Mouse (Mus musculus): ENCODE measurements around the gene Krtap5-4. TPM values are rescaled to one million over a fixed set of nuclear protein-coding genes. Genes with fewer than 3 reads are reported as not detected.
A peak's percentile ranks its signal among the peaks of the same experiment; 100 is the strongest.
"Not testable (repeated sequence)": the region's sequence is repeated elsewhere in the genome, so short reads cannot be mapped to it uniquely, and the experiment has no call there.

Gene Krtap5-4
- not detected for total RNA-seq (2021)
- long read RNA-seq, experiment 1: 0 reads
- long read RNA-seq, experiment 2: 0 reads

- intact Hi-C loops (cut with DNase I; ENCODE audit: low total_unique reads): no loop called here
- no peak for DNase-seq
Measured at GRCm38 (mm10) chr7:142303249-142303648, at the start of gene Krtap5-4. Gene Krtap5-4 (plus strand): TSS chr7:142303549.

- DNase-seq: peak; percentile 10
- intact Hi-C loops (cut with DNase I; ENCODE audit: low total_unique reads): no loop called here
Measured at GRCm38 (mm10) chr7:142255517-142255916, 47.8 kb upstream of the Krtap5-4 start.

GRCm38 (mm10) chr7:142258254-142258653, 45.1 kb upstream of the Krtap5-4 start, which contains the start of gene Gm2431:
Gene Gm2431 (minus strand): TSS chr7:142258354.
- intact Hi-C loops (cut with DNase I; ENCODE audit: low total_unique reads); DNase-seq: not testable (repeated sequence)

DNA sequence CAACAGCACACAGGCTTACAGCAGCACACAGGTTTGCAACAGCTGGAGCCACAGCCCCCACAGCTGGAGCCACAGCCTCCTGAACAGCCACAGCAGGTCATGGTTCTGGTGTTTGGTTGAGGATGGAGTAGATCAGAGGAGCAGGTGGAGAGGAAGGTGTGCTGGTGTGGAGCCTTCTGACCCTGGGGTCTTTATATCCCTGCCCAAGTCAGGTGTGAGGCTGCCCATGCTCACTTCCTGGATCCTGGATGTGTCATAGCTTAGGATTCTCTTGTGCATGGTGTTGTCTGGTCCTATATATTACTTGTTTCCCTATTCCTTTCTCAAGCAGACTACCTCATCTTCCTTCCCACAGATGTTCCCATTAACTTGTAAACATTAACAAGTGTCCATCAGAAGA, 29.1 kb upstream of the Krtap5-4 start, which contains the start of gene Gm4559:
Gene Gm4559 (minus strand): TSS at position 101 of the 400 bp plus-strand sequence.
- intact Hi-C loops (cut with DNase I; ENCODE audit: low total_unique reads); DNase-seq: not testable (repeated sequence)

DNA sequence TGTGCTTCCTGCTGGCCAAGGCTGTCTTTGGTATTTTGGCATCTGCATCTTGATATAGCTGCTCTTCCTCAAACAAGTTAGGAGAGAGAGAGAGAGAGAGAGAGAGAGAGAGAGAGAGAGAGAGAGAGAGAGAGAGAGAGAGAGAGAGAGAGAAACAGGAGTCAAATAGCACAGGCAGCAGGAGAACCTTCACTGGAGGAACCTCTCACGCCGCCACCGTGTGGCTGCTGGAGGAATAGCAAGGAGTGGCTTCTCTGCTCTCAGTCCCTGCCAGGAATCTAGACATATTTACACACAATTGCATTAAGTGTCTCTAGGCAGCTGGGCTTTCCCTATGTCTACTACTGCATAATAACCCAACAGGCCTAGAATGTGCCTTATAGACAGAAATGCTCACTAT, 25.2 kb upstream of the Krtap5-4 start:
- DNase-seq: peak; percentile 65
- intact Hi-C loops (cut with DNase I; ENCODE audit: low total_unique reads): not testable (repeated sequence)

- DNase-seq; intact Hi-C loops (cut with DNase I; ENCODE audit: low total_unique reads): not testable (repeated sequence)
Measured at GRCm38 (mm10) chr7:142279291-142279690, 24.1 kb upstream of the Krtap5-4 start.

DNA sequence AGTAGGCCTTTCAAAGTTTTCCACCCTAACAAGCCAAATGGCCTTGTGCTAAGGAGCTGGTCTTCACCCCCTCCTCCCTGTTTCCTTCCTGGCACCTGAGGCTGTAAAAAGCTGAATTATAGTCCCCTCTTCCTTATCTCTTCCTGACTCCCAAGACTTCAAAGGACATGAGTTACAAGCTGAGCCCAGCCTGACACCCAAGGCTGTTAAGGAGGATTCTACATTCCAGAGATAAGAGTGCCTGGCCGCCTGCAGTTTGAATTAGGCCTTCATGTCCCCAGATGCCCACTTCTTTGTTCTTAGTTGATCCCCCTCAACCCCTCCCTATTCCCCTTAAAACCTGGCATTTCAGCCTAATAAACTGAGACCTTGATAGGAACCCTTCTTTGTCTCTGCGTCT, 20.5 kb upstream of the Krtap5-4 start:
- DNase-seq; intact Hi-C loops (cut with DNase I; ENCODE audit: low total_unique reads): not testable (repeated sequence)

- peak; percentile 59 for DNase-seq
- intact Hi-C loops (cut with DNase I; ENCODE audit: low total_unique reads): no loop called here
Measured at GRCm38 (mm10) chr7:142284023-142284591, 19.2 kb upstream of the Krtap5-4 start.

DNA sequence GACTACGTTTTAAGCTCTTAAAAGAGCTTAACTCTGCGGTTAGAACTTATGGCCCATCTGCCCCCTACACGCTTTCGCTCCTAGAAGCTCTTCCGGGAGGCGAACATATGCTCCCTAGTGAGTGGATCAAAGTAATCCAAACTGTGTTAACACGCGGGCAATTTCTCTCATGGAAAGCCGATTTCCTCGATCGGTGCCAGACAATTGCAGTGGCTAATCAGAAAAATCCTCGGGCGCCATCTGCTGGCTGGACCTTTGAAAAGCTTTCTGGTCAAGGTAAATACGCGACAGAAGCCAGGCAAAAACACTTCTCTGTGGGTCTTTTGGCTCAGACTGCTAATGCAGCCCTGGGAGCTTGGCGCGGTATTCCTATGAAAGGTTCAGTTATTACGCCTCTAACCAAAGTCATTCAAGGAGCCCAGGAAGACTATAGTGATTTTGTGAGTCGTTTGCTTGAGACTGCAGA, 18.7 kb upstream of the Krtap5-4 start:
- peak; percentile 89 for DNase-seq
- intact Hi-C loops (cut with DNase I; ENCODE audit: low total_unique reads): no loop called here

- intact Hi-C loops (cut with DNase I; ENCODE audit: low total_unique reads): no loop called here
- peak; percentile 20 for DNase-seq
Measured at GRCm38 (mm10) chr7:142285130-142285835, 18.1 kb upstream of the Krtap5-4 start.

GRCm38 (mm10) chr7:142285910-142286612, 17.3 kb upstream of the Krtap5-4 start:
- intact Hi-C loops (cut with DNase I; ENCODE audit: low total_unique reads); DNase-seq: not testable (repeated sequence)

DNA sequence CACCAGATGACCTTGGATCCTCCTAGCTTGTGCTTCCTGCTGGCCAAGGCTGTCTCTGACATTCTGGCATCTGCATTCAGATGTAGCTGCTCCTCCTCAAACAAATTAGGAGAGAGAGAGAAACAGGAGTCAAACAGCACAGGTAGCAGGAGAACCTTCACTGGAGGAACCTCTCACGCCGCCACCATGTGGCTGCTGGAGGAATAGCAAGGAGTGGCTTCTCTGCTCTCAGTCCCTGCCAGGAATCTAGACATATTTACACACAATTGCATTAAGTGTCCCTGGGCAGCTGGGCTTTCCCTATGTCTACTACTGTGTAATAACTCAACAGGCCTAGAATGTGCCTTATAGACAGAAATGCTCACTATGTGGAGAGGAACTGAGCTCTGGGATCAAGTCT, 9.5 kb upstream of the Krtap5-4 start:
- intact Hi-C loops (cut with DNase I; ENCODE audit: low total_unique reads): not testable (repeated sequence)
- DNase-seq: peak; percentile 17

- DNase-seq: no peak
- intact Hi-C loops (cut with DNase I; ENCODE audit: low total_unique reads): no loop called here
Measured at GRCm38 (mm10) chr7:142295418-142295817, 7.9 kb upstream of the Krtap5-4 start.

DNA sequence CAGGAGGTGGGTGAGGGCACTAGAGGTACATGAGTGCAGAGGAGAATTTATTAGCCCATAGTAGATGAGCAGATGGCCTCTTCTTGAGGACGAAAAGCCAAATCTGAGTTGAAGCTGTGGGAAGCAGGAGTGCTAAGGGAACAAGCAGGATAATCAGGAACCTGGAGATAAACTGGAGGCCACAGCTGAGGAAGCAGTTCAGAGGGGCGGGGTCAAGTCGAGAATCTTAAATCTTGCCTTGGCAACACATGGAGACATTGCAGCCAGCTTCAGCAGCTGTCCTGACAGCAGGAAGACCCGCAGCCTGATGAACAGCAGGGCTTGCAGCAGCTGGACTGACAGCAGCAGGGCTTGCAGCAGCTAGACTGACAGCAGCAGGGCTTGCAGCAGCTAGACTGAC, 7.2 kb upstream of the Krtap5-4 start:
- DNase-seq: not testable (repeated sequence)

GRCm38 (mm10) chr7:142297018-142297417, 6.3 kb upstream of the Krtap5-4 start, which contains the start of gene Krtap5-1:
Gene Krtap5-1 (minus strand): TSS chr7:142297118.
- intact Hi-C loops (cut with DNase I; ENCODE audit: low total_unique reads): not testable (repeated sequence)

More for the DNA sequence above, 7.2 kb upstream of the Krtap5-4 start:
- intact Hi-C loops (cut with DNase I; ENCODE audit: low total_unique reads): not testable (repeated sequence)

DNA sequence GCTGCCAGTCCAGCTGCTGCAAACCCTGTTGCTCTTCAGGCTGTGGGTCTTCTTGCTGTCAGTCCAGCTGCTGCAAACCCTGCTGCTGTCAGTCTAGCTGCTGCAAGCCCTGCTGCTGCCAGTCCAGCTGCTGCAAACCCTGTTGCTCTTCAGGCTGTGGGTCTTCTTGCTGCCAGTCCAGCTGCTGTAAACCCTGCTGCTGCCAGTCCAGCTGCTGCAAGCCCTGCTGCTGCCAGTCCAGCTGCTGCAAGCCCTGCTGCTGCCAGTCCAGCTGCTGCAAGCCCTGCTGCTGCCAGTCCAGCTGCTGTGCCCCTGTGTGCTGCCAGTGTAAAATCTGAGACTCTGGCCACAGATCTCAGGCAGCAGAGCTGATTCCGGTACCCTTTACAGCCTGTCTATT, 580 bp downstream of the Krtap5-4 start:
- intact Hi-C loops (cut with DNase I; ENCODE audit: low total_unique reads); DNase-seq: not testable (repeated sequence)

More at GRCm38 (mm10) chr7:142297018-142297417, 6.3 kb upstream of the Krtap5-4 start, which contains the start of gene Krtap5-1:
- not testable (repeated sequence) for DNase-seq

DNA sequence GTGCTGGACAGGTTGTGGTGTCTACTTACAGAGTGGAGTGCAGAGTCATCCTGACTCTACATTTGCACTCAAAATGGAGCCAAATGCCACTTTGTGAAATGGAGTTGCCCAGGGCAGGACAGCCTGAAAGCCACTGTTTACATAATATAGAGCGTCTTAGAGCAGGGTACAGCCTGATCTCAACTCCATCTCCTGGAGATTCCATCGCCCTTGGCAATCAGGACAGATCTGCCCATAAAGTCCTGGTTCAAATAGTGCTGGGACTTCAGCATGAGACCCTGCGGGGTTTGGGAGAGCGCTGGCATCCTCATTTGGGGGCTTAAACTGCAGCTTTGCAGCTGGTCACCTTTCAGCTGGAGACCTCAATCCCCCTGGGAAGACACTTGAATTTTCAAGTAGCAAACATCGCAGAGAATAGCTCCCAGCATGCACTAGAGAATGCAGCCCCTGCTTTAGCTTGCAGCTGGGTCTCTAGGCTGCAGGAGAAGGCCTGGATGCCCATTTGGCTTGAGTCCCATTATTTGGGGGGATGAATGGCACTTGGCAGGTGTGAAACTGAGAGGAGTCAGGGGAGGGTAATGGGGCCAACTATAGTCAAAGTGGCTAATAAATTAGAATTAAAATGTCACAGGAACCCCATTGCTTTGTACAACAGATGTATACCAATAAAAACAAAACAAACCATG, 11.4 kb downstream of the Krtap5-4 start:
- intact Hi-C loops (cut with DNase I; ENCODE audit: low total_unique reads): loop anchor here (10.0 kb wide), 1 partner anchor 270 kb away; no protein-coding TSS in a partner anchor

GRCm38 (mm10) chr7:142316558-142316957, 13.2 kb downstream of the Krtap5-4 start:
- DNase-seq: no peak
- intact Hi-C loops (cut with DNase I; ENCODE audit: low total_unique reads): loop anchor here (10.0 kb wide), 1 partner anchor 268 kb away; no protein-coding TSS in a partner anchor

More for the DNA sequence above, 11.4 kb downstream of the Krtap5-4 start:
- DNase-seq: no peak

DNA sequence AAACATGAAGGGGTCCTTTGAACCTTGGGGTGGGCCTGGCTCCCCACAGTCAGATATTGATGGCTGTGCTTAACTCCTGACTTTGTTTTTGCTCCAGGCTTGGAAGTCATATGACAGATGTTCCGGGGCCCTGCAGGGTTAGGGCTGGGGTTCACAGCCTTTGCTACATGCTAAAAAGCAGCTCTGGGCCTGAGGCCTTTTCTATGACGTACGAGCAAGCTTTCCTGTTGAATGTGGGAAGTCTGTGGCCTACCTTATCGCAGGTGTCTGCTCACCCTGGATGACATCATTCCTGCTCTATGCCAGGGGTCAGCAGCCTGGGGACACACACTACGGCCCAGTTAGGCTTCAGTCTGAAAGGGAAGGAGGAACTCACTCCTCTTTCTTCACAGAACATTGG, 13.9 kb downstream of the Krtap5-4 start:
- DNase-seq: no peak

More for the DNA sequence above, 13.9 kb downstream of the Krtap5-4 start:
- intact Hi-C loops (cut with DNase I; ENCODE audit: low total_unique reads): loop anchor here (10.0 kb wide), 1 partner anchor 268 kb away; no protein-coding TSS in a partner anchor
